Mouse (Mus musculus) olfactory bulb, adult 2 months (tissue): ENCODE measurements at regions not wholly inside any gene's neighbourhood (a gene's known extent, or its start where the extent isn't known, plus 50 kb on each side); places are given as distances from the start of the nearest gene placed in this dataset.

Experiments used
- H3K27ac ChIP-seq: fragments of 200-500 bp; 2 replicates; pipeline ENCODE4 v1.5.1; 2012; ENCODE audit warnings: low read depth, low read length; ENCODE audit not compliant: insufficient read depth
- H3K4me1 ChIP-seq: fragments of 200-500 bp; 2 replicates; pipeline ENCODE4 v1.6.1; 2012; ENCODE audit warnings: low read length; ENCODE audit not compliant: control insufficient read depth, insufficient read depth
- H3K4me3 ChIP-seq: fragments of 200-500 bp; 2 replicates; pipeline ENCODE4 v1.5.1; 2012; ENCODE audit warnings: mild to moderate bottlenecking, low read depth, low read length, moderate library complexity; ENCODE audit not compliant: insufficient read depth
- CTCF ChIP-seq: fragments of 200-500 bp; IDR thresholded peaks from 2 replicates; pipeline ENCODE4 v1.5.1; 2012; ENCODE audit warnings: low read depth, mild to moderate bottlenecking, low read length, moderate library complexity; ENCODE audit not compliant: insufficient read depth
- POLR2A ChIP-seq: fragments of 200-500 bp; IDR thresholded peaks from 2 replicates; pipeline ENCODE4 v1.6.1; 2012; ENCODE audit warnings: mild to moderate bottlenecking, low read depth, low read length, moderate library complexity; ENCODE audit not compliant: insufficient read depth
- WGBS: fragments of 180-500 bp; shearing (Covaris S2); methylation state at CpG from one replicate; pipeline ENCODE4 v1.1.7; 2018; 5-methylcytosine and 5-hydroxymethylcytosine counted together

DNA sequence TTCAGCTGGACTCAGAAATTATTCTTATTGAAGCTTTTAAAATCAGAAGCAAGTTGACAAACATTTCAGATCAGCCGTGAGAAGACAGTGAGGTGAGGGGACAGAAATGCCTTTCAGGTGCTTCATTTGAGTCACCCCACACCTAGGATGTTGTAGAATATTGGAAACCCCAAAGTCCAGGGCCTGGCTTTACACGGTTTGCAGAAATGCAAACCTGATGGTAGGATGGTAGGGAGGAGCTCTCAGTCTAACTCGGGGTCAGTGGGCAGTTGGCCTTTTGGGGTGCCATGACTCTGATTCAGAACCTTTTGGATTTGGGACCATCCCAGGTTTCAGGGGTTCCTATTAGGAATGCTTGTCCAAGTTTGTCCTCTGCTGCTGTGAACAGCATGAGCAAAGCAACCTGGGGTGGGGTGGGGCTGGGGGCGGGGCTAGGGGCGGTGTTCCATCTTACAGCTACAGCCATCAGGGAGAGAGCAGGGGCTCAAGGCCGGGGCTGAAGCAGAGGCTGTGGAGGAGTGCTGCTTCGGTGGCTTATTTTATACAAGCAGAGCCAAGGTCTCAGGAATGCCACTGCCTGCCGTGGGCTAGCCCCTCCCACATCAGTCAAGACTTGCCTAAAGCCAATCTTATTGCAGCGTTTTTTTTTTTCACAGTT, 113.3 kb downstream of the Amer2 start:
- Histone ChIP-seq H3K4me1 (peaks cover 7% of the 10 kb centered on the region; the same call in 1 of the 2 replicates), H3K4me3 (no peak overlapping the region), H3K27ac (no peak overlapping the region)
- WGBS = 13% methylated on average over 9 of the region's 9 CpGs
- TF ChIP-seq POLR2A (no peak), CTCF (no peak)

DNA sequence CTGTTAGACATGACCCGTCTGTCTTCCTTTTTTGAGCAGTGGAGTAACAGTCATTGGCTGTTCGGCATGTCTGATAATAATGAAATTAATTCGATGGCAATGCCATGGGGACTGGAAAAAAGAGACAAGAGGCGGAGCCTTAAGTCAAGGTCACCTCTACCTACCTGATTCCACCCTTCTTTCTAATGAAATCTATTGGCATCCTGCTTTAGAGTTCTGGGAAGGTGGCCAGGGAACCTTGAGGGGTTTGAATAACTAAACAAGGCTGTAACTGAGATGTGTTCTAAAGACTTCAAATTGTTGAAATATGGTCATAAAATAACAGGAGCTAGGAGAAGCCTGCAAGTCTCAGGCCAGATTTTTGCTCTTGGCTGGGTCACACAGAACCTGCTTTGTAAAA, 116.1 kb downstream of the Amer2 start:
- no peak overlapping the region for H3K27ac ChIP-seq
- TF ChIP-seq CTCF = no peak
- no peak for TF ChIP-seq POLR2A
- 86% methylated on average over 4 of the region's 4 CpGs for WGBS
- no peak overlapping the region for H3K4me3 ChIP-seq
- H3K4me1 ChIP-seq = peaks cover 7% of the 10 kb centered on the region; the same call in 1 of the 2 replicates

DNA sequence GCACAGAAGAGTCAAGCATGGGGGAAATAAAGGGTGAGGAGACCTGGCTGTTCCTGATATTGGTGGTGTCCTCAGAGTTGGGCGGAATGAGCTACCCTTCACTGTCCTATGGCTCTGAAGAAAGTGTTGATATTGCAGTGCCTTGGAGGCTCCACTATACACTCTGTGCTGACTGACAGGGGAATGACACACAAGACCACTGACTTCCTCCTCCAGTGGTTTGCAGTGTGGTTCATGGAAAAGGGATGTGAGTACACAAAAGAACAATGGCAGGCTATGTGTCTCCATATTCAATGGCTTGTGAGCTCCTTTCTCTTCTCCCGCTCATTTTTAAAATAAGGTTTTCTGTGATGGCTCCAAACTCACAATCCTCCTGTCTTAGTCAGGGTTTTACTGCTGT, 117.8 kb downstream of the Amer2 start:
- no peaks in the 10 kb centered on the region for H3K4me1 ChIP-seq
- WGBS = 92% methylated on average over 2 of the region's 2 CpGs

DNA sequence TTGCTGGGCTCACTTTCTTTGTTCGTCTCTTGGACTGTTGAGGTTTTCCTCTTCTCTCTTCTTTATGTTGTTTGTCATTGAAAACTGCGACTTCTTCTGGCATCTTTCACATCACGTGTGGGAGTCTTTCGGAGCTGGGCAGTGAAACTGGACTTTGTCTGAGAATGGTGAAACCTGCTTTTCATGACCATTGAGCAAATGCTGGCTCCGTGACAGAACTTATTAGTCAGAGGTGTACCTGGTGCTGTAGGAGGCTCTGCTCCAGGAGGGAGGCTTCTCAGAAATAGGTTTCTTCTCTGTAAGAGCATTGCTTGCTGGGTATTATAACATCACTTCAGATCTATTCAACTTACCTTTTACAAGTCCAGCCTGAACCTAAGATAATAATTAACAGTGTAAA, 122.4 kb downstream of the Amer2 start:
- no peak overlapping the region for H3K27ac ChIP-seq
- 87% methylated on average over 5 of the region's 5 CpGs for WGBS
- TF ChIP-seq POLR2A (no peak), CTCF (no peak)
- no peak overlapping the region for H3K4me3 ChIP-seq
- H3K4me1 ChIP-seq = no peaks in the 10 kb centered on the region

More for the DNA sequence above, 117.8 kb downstream of the Amer2 start:
- no peak for TF ChIP-seq CTCF
- no peak for TF ChIP-seq POLR2A
- no peak overlapping the region for H3K4me3 ChIP-seq
- no peak overlapping the region for H3K27ac ChIP-seq

DNA sequence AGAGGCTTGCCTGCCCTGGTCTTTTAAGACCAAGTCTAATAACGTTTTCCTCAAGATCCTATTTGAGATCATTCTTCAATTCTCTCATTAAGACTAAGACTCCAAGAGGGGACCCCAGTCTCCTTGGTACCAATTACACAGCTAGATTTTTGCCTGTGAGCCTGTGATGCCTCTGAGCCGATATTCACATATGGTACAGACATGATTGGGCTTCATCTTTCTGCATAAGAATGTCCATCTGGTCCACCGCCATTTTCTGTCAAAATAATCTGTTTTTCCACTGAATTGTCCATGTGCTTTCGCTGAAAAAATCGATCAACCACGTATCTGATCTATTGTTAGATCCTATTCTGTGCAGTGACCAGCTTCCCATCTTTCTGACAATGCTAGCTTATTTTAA, 129.5 kb downstream of the Amer2 start:
- 85% methylated on average over 6 of the region's 6 CpGs for WGBS
- Histone ChIP-seq H3K4me3 (no peak overlapping the region), H3K27ac (no peak overlapping the region), H3K4me1 (no peaks in the 10 kb centered on the region)
- TF ChIP-seq CTCF = no peak
- no peak for TF ChIP-seq POLR2A

DNA sequence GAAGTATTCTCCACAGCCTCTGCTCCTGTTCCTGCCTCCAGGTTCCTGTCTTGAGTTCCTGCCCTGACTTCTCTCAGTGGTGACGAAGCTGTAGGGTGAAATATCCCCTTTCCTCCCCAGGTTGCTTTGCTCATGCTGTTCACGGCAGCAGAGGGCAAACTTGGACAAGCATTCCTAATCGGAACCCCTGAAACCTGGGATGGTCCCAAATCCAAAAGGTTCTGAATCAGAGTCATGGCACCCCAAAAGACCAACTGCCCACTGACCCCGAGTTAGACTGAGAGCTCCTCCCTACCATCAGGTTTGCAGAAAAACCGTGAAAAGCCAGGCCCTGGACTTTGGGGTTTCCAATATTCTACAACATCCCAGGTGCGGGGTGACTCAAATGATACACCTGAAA, 128.7 kb upstream of the Spata13 start:
- H3K4me3 ChIP-seq = no peak overlapping the region
- H3K4me1 ChIP-seq = no peaks in the 10 kb centered on the region
- no peak overlapping the region for H3K27ac ChIP-seq
- 91% methylated on average over 6 of the region's 6 CpGs for WGBS
- TF ChIP-seq CTCF = no peak
- no peak for TF ChIP-seq POLR2A

DNA sequence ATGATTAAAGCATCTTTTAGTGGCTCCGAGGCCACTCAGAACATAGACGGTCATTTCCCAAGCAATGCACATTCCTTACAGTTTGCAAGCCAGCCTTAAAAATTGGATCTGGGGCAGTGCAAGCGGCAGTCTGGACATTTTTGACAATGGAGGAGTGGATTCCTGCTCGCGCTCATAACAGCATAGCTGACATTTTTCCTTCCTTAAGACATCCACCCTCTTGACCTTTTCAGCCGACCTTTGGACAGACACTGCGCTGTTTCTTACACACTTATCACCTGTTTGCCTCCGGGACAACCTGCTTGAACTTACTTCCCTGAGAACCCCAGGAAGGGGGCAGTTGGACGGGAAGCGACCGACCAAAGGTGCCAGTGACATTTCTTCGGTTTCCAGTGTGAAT, 127.5 kb upstream of the Spata13 start:
- TF ChIP-seq CTCF (no peak), POLR2A (no peak)
- Histone ChIP-seq H3K4me1 (no peaks in the 10 kb centered on the region), H3K4me3 (no peak overlapping the region), H3K27ac (no peak overlapping the region)
- WGBS = 90% methylated on average over 12 of the region's 12 CpGs

DNA sequence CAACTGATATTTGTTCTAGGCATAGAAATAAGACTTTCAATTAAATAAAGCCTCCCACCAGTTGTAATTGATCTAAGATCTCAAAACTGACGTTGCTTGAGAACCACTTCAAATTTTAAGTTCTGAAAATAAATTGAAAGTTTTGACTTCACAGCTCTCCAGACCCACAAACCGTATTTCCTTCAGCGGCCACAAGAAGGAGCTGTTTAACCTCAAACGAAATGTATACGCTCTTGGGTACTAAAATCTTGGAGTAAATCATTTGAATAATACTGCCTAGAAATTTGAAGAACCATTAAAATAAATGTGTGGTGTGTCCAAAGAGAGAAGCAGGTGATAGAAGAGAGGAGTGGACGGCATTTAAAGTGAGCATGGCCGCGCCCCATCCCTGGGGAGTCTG, 120.2 kb upstream of the Spata13 start:
- Histone ChIP-seq H3K4me3 (no peak overlapping the region), H3K4me1 (no peaks in the 10 kb centered on the region), H3K27ac (no peak overlapping the region)
- TF ChIP-seq CTCF (no peak), POLR2A (no peak)
- 30% methylated on average over 8 of the region's 8 CpGs for WGBS

DNA sequence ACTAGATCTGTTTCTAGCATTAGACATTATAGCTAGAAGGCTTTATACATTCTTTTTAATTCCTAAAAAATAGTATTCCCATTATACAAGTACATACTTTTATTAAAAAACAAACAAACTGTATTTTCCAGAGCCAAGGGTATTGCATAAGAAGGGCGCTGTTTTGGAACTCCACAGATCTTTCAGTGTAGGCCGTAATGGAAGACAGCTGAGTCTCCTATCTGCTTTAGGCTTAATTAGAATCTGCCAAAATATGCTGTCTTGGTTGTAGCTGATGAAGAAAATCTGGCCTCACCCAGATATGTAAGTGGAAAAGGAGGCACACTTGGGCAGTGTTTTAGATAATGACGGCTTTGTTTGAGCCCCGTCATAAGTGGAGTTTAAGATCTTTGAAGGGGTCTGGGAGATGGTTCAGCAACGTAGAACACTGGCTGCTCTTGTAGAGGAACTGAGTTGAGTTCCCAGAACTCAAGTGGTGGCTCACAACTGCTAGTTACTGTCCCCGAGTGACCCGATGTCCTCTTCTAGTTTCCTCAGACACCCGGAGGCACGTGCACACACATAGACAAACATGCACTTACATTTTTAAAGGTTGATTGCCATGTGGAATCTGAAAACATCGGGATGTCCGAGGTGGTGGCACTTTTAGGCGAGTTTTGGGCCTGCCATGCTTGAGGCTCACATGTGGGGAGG, 118.6 kb upstream of the Spata13 start:
- WGBS = 85% methylated on average over 12 of the region's 12 CpGs
- Histone ChIP-seq H3K27ac (no peak overlapping the region), H3K4me3 (no peak overlapping the region), H3K4me1 (no peaks in the 10 kb centered on the region)
- TF ChIP-seq POLR2A (no peak), CTCF (no peak)
